Mouse (Mus musculus) fat pad, adult 2 months (tissue): ENCODE results near the gene AC161166.1.

Source experiments
- DNase-seq: peaks from one replicate; pipeline ENCODE4 v3.0.0-alpha.2; 2011; ENCODE audit warnings: low read depth, low spot score; ENCODE audit errors: extremely low read depth

The AC161166.1 gene

GRCm38 (mm10) chr7:24512355-24512754 is at the start of gene AC161166.1:
Gene AC161166.1 (minus strand): TSS chr7:24512455.
- no peak for DNase-seq

GRCm38 (mm10) chr7:24561450-24561849 is 49.2 kb upstream of the AC161166.1 start:
- DNase-seq, result no peak

GRCm38 (mm10) chr7:24555786-24556185 is 43.5 kb upstream of the AC161166.1 start:
- DNase-seq, result no peak

- DNase-seq, result peak; percentile 83
Measured at GRCm38 (mm10) chr7:24551985-24552759, 39.9 kb upstream of the AC161166.1 start.

- DNase-seq, result no peak
Measured at GRCm38 (mm10) chr7:24547534-24548036, 35.3 kb upstream of the AC161166.1 start.

- peak; percentile 90 for DNase-seq
Measured at GRCm38 (mm10) chr7:24546634-24547389, 34.6 kb upstream of the AC161166.1 start.

GRCm38 (mm10) chr7:24546068-24546614 is 33.9 kb upstream of the AC161166.1 start, which contains the start of the genes Pinlyp and Xrcc1:
Gene Pinlyp (minus strand): TSS chr7:24546118.
Gene Xrcc1 (plus strand): TSS chr7:24546289.
- DNase-seq, result no peak

- DNase-seq, result no peak
Measured at GRCm38 (mm10) chr7:24544506-24544905, 32.3 kb upstream of the AC161166.1 start.

GRCm38 (mm10) chr7:24539686-24540085 is 27.4 kb upstream of the AC161166.1 start:
- DNase-seq, result peak; percentile 58

- DNase-seq, result no peak
Measured at GRCm38 (mm10) chr7:24538701-24539100, 26.4 kb upstream of the AC161166.1 start.

- DNase-seq, result no peak
Measured at GRCm38 (mm10) chr7:24538154-24538553, 25.9 kb upstream of the AC161166.1 start.

GRCm38 (mm10) chr7:24537591-24537990 is 25.3 kb upstream of the AC161166.1 start:
- no peak for DNase-seq

- DNase-seq, result no peak
Measured at GRCm38 (mm10) chr7:24537081-24537480, 24.8 kb upstream of the AC161166.1 start.

GRCm38 (mm10) chr7:24534301-24534700 is 22.0 kb upstream of the AC161166.1 start:
- no peak for DNase-seq

GRCm38 (mm10) chr7:24533806-24534205 is 21.6 kb upstream of the AC161166.1 start:
- no peak for DNase-seq

- DNase-seq, result no peak
Measured at GRCm38 (mm10) chr7:24533031-24533571, 20.8 kb upstream of the AC161166.1 start.

GRCm38 (mm10) chr7:24531211-24531971 is 19.1 kb upstream of the AC161166.1 start:
- no peak for DNase-seq

GRCm38 (mm10) chr7:24530062-24530931 is 18.0 kb upstream of the AC161166.1 start, which contains the start of gene Irgq:
Gene Irgq (plus strand): TSS chr7:24530689.
- DNase-seq, result peak; percentile 97

- no peak for DNase-seq
Measured at GRCm38 (mm10) chr7:24529580-24529979, 17.3 kb upstream of the AC161166.1 start.
